Mouse (Mus musculus) left cerebral cortex, postnatal 25 days (tissue): ENCODE results near the gene Tomm40l. TPM values are rescaled to one million over a fixed set of nuclear protein-coding genes. Genes with fewer than 3 reads are reported as not detected.
A peak's percentile ranks its signal among the peaks of the same experiment; 100 is the strongest.

Experiments
- DNase-seq, 2 experiments: peaks; one replicate each; pipeline ENCODE4 v3.0.0; 2022; ENCODE audit warnings: low spot score in 2 of 2, mixed read lengths in 1 of 2
- intact Hi-C: fragments of 180-260 bp; cut with DNase I; formaldehyde crosslinking; loops from one replicate; pipeline ENCODE4 v1.15.1; 2025
- total RNA-seq, 2 experiments: library from RNA; stranded (reverse); gene quantifications; 2 replicates each; pipeline ENCODE4 v1.2.3; 2021

The Tomm40l gene
- total RNA-seq, result 10 to 100 TPM; 71.8 to 89.6 TPM

DNA sequence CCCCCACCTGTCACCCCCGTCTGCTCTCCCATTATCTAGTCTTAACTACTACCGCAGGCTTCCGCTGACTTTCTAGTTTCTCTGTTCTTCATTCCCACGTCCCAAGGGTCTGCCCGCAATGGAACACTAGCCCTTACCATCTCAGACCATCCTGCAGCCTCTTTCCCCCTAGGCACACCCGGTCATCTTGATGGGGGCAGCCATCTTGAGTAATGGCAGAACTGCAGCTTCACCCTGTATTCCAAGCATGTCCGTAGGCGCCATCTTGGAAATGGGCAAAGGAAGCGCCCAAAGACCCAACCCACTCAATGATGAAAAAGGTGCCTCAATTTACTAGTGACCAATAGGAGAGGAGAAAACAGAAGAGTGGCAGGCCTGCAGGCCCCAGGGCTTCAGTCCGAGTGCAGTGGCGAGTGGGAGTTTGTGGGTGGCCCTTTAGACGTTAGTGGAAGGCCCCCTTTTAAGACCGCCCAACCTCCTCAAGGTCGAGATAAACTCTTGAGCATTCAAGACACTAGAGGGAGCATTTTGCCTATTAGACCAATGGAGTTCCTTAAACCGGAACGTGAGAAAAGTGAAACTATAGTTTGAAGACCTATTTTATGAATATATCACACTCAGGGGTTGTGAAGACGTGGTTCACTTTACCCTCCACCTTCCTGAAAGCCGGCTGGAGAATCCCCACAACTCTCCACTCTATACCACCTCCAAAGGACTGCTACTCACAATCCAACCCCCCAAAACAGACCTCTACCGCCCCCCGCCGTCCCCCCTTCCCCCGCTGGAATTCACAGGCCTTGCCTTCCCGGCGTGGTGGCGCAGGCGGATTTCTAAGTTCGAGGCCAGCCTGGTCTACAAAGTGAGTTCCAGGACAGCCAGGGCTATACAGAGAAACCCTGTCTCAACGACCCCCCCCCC lies at the start of gene Tomm40l:
Gene Tomm40l (minus strand): TSS at position 277 of the 918 bp plus-strand sequence.
- peak; percentile 93 to 99 for DNase-seq
- intact Hi-C loops, result loop anchor here (1.0 to 5.0 kb wide), 3 partner anchors 25 to 105 kb away; partner anchors contain the start of genes Dedd, Mpz and Sdhc

DNA sequence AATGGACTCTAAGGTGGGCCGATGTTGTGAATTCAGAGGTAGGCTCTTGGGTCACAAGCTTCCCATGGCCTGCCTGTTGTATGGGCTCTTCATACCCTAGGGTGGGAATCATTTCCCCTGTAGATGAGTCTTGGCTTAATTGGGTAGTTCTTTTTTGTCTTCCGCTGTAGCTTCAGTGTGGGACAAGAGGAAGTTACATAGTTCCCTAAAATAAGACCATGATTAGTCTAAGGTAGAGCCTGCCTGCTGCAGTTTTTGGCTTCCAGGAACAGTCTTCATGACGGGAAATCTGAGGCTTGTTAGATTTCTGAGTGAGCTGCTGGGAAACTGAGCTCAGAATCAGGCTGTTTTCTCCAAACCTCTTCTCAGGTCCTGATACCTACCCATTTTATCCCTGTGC lies 49.8 kb upstream of the Tomm40l start:
- DNase-seq, result no peak
- intact Hi-C loops, result no loop called here

DNA sequence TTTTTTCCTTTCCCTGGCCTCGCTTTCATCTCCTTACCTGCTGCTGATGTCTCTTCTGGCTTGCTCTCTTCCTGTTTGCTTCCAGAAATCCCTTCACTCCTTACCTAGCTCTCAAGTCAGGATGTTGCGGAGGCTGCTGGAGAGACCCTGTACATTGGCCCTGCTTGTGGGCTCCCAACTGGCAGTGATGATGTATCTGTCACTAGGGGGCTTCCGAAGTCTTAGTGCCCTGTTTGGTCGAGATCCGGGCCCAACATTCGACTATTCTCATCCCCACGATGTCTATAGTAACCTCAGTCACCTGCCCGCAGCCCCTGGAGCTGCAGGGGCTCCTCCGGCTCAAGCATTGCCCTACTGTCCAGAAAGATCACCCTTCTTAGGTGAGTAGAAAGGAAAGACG lies 49.3 kb upstream of the Tomm40l start:
- no peak for DNase-seq
- intact Hi-C loops, result no loop called here

DNA sequence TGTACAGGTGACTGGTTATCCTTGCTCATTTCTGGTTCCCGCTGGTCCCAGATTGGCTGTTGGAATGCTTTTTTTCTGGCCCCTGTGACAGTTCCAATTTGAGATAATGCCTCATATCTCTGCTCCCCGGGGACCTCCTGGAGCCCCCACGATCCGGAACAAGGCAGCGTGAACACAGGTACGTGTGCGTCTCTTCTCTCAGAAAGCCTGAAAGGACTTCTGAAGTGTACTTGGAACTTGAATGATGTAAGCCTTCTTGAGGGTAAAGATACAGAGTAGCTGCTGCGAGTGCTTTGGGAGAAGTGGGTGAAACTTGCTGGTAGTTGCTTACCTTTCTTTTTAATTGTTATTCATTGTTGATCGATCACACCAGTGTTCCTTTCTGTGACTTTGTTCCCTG lies 48.9 kb upstream of the Tomm40l start:
- intact Hi-C loops, result no loop called here
- DNase-seq, result no peak

DNA sequence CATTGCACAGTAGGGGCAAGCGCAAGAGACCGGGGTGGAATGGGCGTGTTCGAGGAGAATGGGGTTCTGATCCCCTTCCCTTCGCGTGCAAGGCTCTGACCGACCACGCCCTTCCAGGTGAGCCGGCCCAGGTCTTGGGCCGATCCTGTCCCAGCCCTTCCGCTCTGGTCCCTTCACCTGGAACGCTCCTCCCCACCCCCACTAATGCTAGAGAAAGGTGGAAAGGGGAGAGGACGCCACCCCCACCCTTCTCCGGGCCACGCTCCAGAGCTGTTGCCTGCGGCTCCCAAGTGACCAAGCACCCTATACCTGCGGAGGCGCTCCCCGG lies 48.2 kb upstream of the Tomm40l start:
- intact Hi-C loops, result no loop called here
- no peak for DNase-seq

DNA sequence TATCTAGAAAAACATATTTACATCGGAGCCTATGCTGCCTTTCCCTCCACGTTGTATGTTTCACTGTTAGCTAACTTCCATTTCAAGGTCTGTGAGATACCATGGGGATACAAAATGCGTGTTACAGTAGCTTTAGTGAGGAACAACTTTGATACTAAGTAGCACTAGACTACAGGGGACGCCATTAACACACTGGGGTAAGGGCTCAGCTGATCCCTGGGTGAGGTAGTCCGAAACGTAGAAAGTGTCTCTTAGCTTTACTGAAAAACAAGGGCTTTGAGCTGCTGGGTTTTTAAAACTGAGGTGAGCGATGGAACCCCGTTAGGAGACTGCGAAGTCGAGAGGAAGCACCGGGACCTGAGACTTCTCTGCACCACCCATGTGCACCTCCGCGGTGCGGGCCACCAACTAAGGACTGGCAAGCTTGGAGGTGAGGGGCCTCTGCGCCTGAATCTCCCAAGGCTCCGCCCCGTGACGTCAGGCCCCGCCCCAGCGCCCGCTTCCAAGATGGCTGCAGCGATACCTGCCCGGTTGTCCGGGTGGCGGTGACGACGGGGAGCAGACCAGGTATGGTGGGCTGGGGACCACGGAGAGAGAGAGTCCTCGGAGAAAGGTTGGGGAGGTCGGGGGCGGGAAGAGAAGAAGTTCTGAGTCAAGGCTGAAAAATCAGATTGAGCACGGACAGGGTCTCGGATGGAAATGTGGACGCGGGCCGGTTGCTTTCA lies 47.7 kb upstream of the Tomm40l start, which contains the start of gene B4galt3:
Gene B4galt3 (plus strand): TSS at position 481 of the 725 bp plus-strand sequence.
- DNase-seq, result peak; percentile 95 to 96
- intact Hi-C loops, result no loop called here

DNA sequence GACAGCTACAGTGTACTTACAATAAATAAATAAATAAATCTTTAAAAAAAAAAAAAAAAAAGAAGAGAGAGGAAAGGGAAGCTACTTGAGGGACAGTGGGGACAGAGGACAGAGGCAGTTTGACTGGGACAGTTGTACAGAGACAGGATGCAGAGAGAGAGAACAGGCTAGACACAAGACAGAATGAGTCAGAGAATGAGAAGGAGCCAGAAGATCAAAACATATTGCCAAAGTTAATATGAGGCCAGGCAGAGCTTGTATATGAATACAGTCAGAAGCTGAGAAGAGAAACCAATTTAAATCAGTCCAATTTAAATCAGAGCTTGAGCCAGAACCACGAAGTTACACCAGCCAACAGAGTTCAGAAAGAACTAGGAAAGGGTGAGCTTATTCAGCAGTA lies 46.0 kb upstream of the Tomm40l start:
- intact Hi-C loops, result no loop called here
- no peak for DNase-seq

DNA sequence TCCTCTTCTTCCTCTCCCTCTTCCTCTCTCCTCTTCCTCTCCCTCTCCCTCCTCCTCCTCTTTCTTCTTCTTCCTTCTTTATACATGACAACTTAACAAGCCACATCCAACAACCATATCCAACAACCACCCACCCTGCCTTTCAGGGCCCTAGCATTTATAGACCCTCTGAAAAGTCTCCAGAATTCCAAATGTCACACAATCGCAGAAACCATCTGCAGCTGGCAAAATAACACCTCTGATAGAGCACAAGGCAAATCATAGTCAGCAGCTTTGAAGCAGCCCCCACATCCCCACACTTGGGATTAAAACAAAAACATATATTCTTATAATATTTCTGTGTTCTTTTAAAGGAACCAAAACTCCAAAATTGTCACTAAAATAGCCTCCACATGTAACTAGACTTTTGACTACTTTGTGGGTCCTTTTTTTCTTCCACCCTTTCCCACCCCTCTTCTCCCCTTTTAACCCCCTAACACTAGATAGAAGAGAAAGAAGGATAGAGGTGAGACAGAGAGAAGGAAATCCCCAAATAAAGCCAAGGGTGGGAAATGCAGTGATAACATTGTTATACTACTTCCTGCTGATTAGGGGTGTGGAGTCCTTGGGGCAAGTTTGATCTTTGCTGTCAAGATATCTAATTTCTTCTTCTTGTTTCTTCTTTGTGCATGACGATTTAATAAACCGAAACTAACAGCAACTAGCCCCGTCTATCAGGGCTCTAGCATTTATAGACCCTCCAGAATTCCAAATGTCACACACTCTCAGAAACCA lies 43.8 kb upstream of the Tomm40l start:
- DNase-seq, result peak in 1 of 2 experiments; percentile 84

DNA sequence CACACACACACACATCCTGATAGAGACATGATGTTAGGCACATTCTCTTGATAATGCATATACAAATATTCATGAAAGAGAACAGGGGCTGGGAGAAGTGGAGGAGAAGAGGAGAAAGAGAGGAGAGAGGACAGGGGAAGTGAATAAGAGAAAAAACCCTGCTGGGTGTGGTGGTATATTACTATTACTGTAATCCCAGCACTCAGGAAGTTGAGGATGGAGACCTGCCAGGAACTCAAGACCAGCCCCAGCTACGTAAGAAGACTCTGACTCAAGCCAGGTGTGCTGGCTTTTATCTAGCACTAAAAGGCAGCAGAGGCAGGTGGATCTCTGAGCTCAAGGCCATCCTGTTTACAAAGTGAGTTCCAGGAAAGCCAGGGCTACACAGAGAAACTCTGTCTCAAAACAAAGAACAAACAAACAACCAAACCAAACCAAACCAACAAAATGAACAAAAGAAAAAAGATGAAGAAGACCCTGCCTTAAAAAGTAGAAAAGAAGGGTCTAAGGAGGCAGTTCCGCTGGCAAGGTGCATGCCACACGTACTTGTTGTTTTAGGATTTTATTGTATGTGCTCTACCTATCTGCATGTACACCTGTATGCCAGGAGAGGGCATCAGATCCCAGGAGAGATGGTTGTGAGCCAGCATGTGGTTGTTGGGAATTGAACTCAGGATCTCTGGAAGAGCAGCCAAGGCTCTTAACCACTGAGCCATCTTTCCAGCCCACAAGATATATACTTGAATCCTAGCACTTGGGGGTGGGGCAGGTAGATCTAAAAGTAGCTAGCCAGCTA lies 41.5 kb upstream of the Tomm40l start:
- intact Hi-C loops, result no loop called here
- no peak for DNase-seq

More for the DNA sequence above, 43.8 kb upstream of the Tomm40l start:
- intact Hi-C loops, result no loop called here

DNA sequence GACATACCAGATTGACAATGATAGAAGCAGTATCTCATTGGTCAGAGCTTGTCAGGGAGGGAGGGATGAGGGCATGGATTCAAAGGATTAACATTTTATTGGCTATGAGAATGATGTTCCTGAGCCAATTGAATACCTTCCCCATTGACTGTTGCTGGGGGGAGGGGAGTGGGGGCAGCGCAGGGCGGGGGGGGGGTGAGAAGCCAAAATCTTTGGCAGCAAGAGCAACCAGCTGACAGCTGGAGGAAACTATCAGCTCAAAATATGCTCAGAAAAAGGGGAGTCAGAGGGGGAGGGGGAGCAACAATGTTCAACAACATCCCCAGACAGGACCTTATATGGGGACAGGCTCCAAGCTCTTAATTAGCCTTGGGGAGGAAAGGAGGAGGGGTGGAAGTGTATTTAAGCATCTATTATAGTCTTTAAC lies 40.9 kb upstream of the Tomm40l start:
- peak; percentile 42 to 76 for DNase-seq
- intact Hi-C loops, result no loop called here

DNA sequence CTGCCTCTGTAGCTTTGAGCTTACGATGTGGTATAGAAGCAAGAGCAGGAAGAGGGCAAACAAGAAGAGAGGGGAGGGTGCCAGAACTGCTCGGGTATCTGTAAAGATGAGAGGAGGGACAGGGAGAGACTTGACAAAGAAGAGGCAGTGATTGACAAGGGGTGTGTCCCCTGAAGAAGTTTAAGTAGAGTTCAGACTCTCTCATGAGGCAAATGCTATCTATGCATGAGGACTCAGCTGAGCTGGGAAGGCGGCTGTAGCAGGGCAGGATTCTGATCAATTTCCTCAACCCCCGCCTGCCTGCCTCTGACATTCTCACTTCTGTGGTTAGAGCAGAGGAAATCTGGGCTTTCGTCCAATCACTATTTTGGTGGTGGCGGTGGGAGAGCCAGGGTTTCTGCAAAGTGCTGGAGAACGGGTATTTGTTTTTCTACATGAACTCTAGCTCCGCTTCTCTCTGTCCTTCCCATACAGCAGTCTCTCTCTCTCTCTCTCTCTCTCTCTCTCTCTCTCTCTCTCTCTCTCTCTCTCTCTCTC lies 40.3 kb upstream of the Tomm40l start:
- intact Hi-C loops, result no loop called here
- DNase-seq, result peak; percentile 83 to 95

DNA sequence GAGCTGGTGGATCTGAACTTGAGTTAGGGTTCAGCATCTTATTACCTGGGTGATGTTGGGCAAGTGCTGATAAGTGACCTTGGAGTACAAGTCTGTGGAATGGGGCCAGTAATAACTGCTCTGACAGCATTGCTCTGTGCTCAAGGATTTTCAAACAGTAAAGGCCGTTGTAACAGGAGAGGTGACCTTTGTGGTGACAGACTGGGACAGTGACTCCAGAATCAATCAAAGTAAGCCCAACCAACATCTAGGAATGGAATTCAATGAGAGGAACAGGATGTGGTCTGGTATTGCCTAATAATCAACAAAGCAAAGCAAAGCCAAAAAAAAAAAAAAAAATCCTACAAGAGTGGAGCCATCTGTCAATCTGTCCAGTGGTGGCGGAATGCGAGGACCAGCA lies 38.0 kb upstream of the Tomm40l start:
- DNase-seq, result no peak

DNA sequence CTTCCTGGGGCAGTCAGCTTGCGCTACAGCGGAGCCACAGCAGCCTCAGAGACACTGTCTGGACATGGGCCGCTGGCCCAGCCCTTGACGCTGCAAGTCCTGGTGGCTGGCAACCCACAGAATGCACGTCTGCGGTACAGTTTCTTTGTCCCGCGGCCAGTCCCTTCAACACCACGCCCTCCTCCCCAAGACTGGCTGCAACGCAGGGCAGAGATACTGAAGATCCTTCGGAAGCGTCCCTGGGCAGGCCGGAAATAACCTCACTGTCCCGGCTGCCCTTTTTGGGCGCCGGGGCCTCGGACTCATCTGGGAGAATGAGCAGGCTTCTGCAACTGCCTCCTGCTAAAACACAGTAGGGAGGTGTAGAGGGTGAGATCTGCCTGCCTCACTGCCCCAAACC lies 36.6 kb upstream of the Tomm40l start:
- intact Hi-C loops, result loop anchor here (5.0 to 10.0 kb wide), 2 partner anchors 147 to 364 kb away; partner anchors contain the start of gene Cfap126
- DNase-seq, result no peak

More for the DNA sequence above, 38.0 kb upstream of the Tomm40l start:
- intact Hi-C loops, result no loop called here

DNA sequence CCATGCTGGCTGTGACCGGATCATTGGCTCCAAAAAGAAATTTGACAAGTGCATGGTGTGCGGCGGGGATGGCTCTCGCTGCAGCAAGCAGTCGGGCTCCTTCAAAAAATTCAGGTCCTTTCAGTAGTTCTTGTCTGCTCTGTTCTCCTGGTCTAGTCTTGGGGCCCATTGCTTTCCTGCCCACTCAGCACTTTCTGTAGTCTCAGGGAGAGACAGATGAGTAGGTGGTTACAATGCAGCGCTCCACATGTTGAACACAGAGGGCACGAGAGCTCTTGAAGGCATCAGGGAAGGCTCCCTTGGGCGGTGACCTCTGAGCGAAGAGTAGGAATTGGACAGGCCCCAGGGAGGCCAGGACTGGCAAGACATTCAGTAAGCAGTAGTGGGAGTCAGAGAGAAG lies 35.5 kb upstream of the Tomm40l start:
- DNase-seq, result no peak
- intact Hi-C loops, result loop anchor here (5.0 to 10.0 kb wide), 2 partner anchors 145 to 363 kb away; partner anchors contain the start of gene Cfap126

DNA sequence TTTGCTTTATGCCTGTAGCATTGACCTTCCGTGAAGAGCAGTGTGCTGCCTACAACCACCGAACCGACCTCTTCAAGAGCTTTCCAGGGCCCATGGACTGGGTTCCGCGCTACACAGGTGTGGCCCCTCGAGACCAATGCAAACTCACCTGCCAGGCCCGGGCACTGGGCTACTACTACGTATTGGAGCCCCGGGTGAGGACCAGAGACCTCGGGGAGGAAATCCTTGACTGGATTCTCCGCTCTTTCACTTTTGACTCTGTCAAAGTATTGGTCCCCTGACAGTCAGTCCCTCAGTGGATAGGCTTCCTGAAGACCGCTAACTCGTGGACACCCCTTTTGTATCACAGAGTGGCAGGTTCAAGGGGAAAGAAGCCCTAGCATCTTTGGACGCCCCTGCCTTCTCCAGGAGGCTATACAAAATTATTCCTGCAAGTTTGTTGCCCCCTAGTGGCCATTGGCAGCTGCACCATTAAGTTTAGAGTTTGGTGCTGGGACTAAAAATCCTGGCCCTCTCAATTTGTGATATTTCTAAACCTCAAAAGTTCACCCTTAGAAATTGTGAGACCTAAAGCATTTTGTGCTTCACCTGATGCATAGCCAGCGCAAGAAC lies 34.7 kb upstream of the Tomm40l start:
- peak; percentile 62 to 71 for DNase-seq
- intact Hi-C loops, result loop anchor here (5.0 to 10.0 kb wide), 2 partner anchors 145 to 362 kb away; partner anchors contain the start of gene Cfap126

DNA sequence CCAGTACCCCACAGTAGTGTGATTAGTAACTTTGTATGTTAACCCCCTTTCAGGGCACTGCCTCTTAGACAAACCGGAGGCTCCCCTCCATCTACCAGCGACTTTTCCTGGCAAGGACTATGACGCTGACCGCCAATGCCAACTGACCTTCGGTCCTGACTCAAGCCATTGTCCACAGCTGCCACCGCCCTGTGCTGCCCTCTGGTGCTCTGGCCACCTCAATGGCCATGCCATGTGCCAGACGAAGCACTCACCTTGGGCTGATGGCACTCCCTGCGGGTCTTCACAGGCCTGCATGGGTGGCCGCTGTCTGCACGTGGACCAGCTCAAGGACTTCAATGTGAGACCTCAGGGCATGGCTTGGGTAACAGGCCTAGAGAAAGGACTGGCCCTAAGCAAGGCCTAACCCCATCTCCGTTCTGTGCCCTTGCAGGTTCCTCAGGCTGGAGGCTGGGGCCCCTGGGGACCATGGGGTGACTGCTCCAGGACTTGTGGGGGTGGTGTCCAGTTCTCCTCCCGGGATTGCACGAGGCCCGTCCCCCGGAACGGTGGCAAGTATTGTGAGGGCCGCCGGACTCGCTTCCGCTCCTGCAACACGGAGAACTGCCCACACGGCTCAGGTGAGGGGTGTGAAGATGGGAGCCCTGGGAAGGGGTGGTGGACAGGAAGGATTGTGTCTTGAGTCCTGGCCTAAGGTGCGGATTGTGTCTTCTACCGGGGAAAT lies 33.9 kb upstream of the Tomm40l start:
- DNase-seq, result no peak
- intact Hi-C loops, result loop anchor here (5.0 to 10.0 kb wide), 2 partner anchors 144 to 361 kb away; partner anchors contain the start of gene Cfap126

DNA sequence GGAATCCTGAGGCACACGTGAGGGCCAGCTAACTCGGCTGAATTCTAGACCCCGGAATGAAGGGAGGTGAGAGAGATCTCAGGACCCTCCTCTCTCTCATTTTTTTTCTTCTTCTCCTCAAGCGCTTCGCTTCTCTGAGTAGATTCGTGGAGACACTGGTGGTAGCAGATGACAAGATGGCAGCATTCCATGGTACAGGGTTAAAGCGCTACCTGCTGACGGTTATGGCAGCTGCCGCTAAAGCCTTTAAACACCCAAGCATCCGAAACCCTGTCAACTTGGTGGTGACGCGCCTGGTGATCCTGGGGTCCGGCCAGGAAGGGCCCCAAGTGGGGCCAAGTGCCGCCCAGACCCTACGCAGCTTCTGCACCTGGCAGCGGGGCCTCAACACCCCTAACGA lies 30.1 kb upstream of the Tomm40l start:
- intact Hi-C loops, result loop anchor here (10.0 kb wide), 1 partner anchor 358 kb away; no protein-coding TSS in a partner anchor
- DNase-seq, result no peak
